Mouse (Mus musculus): ENCODE measurements at regions not wholly inside any gene's neighbourhood (a gene's known extent, or its start where the extent isn't known, plus 50 kb on each side); places are given as distances from the start of the nearest gene placed in this dataset.

DNA sequence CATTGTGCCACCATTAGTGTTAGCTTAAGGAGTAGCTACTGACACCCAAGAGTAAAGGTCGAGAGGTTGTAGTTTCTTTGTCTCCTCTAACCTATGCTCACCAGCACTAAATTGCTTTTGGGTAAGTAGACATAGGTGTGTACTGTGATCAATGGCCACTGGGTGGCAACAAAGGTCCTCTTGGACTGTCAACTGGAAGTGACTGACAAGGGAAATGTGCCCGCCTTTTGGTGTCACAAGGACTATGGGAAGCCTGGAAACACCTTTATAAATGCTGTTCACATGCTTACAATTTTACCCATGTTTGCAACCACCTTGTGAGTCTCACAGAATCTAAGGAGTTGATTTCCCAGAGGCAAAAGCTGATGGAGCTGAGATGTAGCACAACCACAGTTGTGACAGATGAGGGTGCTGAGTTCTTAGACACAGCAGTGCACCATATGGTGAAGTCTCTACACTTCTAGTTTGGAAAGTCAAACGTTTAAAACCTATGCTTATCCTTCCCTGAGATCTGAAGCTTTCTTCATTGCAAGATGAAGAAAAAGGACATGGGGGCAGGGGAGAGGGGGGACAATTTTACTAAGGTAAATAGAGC is 303.2 kb upstream of the Camk1g start:
- Histone ChIP-seq H3K4me1 (ENCODE audit: control insufficient read depth, insufficient read depth, low read length) (peaks cover 4% of the 10 kb centered on the region; the same call in 1 of the 2 replicates), H3K4me3 (replicated peaks; ENCODE audit: low read depth, low read length) (no peak overlapping the region), H3K9ac (replicated peaks; ENCODE audit: low read length) (no peak overlapping the region), H3K36me3 (ENCODE audit: control insufficient read depth, insufficient read depth, low read length) (no peaks in the 10 kb centered on the region), H3K27me3 (ENCODE audit: control insufficient read depth, insufficient read depth, low read length) (no peaks in the 10 kb centered on the region), H3K4me2 (ENCODE audit: low read length) (no peak overlapping the region), H3K9me3 (ENCODE audit: control insufficient read depth, low read length) (no peaks in the 10 kb centered on the region), H3K27ac (replicated peaks; ENCODE audit: low read depth, low read length) (no peak overlapping the region)
- 33% methylated on average over 3 of the region's 3 CpGs for WGBS
- no peak for ATAC-seq (ENCODE audit: low FRiP score, low TSS enrichment)
- peak; percentile 78 for DNase-seq

DNA sequence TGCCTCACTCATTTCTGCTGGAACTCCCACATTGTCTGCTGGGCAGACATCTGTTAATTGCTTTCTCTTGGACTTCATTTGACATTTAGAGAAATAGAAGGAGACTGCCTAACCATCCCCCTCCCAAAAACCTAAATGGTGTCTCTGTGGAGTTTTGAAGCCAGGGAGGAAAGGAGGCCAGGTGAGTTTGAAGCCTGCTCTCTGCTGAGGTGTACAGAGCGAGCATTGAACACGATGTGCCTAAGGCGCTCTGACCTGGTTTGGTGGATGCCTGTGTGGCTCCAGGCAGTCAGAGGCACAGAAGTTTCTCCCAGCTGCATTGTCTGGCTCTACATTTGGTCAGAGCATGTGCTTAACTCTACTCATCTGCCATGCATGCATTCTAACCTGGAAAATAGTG is 302.6 kb upstream of the Camk1g start:
- Histone ChIP-seq H3K4me2 (ENCODE audit: low read length) (no peak overlapping the region), H3K27ac (replicated peaks; ENCODE audit: low read depth, low read length) (no peak overlapping the region), H3K9me3 (ENCODE audit: control insufficient read depth, low read length) (no peaks in the 10 kb centered on the region), H3K9ac (replicated peaks; ENCODE audit: low read length) (no peak overlapping the region), H3K27me3 (ENCODE audit: control insufficient read depth, insufficient read depth, low read length) (no peaks in the 10 kb centered on the region), H3K4me1 (ENCODE audit: control insufficient read depth, insufficient read depth, low read length) (peaks cover 4% of the 10 kb centered on the region; the same call in 1 of the 2 replicates), H3K36me3 (ENCODE audit: control insufficient read depth, insufficient read depth, low read length) (no peaks in the 10 kb centered on the region), H3K4me3 (replicated peaks; ENCODE audit: low read depth, low read length) (no peak overlapping the region)
- DNase-seq: no peak
- 74% methylated on average over 3 of the region's 3 CpGs for WGBS
- no peak for ATAC-seq (ENCODE audit: low FRiP score, low TSS enrichment)

- DNase-seq (peak; percentile 52), ATAC-seq (ENCODE audit: low FRiP score, low TSS enrichment) (no peak)
- Histone ChIP-seq H3K9ac (replicated peaks; ENCODE audit: low read length) (no peak overlapping the region), H3K36me3 (ENCODE audit: control insufficient read depth, insufficient read depth, low read length) (no peaks in the 10 kb centered on the region), H3K27me3 (ENCODE audit: control insufficient read depth, insufficient read depth, low read length) (no peaks in the 10 kb centered on the region), H3K9me3 (ENCODE audit: control insufficient read depth, low read length) (no peaks in the 10 kb centered on the region), H3K4me2 (ENCODE audit: low read length) (no peak overlapping the region), H3K4me1 (ENCODE audit: control insufficient read depth, insufficient read depth, low read length) (peaks cover 4% of the 10 kb centered on the region; the same call in 1 of the 2 replicates), H3K4me3 (replicated peaks; ENCODE audit: low read depth, low read length) (no peak overlapping the region), H3K27ac (replicated peaks; ENCODE audit: low read depth, low read length) (no peak overlapping the region; the same call in 1 of the 2 replicates)
- WGBS: 62% methylated on average over 3 of the region's 3 CpGs
Observed at GRCm38 (mm10) chr1:193671816-193672254, 301.7 kb upstream of the Camk1g start.

GRCm38 (mm10) chr1:193671046-193671445 is 300.9 kb upstream of the Camk1g start:
- Histone ChIP-seq H3K27me3 (ENCODE audit: control insufficient read depth, insufficient read depth, low read length) (no peaks in the 10 kb centered on the region), H3K4me2 (ENCODE audit: low read length) (no peak overlapping the region), H3K4me1 (ENCODE audit: control insufficient read depth, insufficient read depth, low read length) (peaks cover 4% of the 10 kb centered on the region; the same call in 1 of the 2 replicates), H3K9ac (replicated peaks; ENCODE audit: low read length) (no peak overlapping the region), H3K9me3 (ENCODE audit: control insufficient read depth, low read length) (no peaks in the 10 kb centered on the region), H3K27ac (replicated peaks; ENCODE audit: low read depth, low read length) (no peak overlapping the region), H3K36me3 (ENCODE audit: control insufficient read depth, insufficient read depth, low read length) (no peaks in the 10 kb centered on the region), H3K4me3 (replicated peaks; ENCODE audit: low read depth, low read length) (no peak overlapping the region)
- DNase-seq: no peak
- ATAC-seq (ENCODE audit: low FRiP score, low TSS enrichment): no peak
- WGBS: 83% methylated on average over 1 of the region's 1 CpGs

- peaks cover 7% of the 10 kb centered on the region; the same call in 1 of the 2 replicates for H3K4me1 ChIP-seq (ENCODE audit: control insufficient read depth, insufficient read depth, low read length)
- DNase-seq (no peak), ATAC-seq (ENCODE audit: low FRiP score, low TSS enrichment) (no peak)
- H3K27ac ChIP-seq (replicated peaks; ENCODE audit: low read depth, low read length): no peak overlapping the region
- H3K36me3 ChIP-seq (ENCODE audit: control insufficient read depth, insufficient read depth, low read length): no peaks in the 10 kb centered on the region
- H3K9ac ChIP-seq (replicated peaks; ENCODE audit: low read length): no peak overlapping the region
- no peaks in the 10 kb centered on the region for H3K9me3 ChIP-seq (ENCODE audit: control insufficient read depth, low read length)
- H3K4me3 ChIP-seq (replicated peaks; ENCODE audit: low read depth, low read length): no peak overlapping the region
- no peaks in the 10 kb centered on the region for H3K27me3 ChIP-seq (ENCODE audit: control insufficient read depth, insufficient read depth, low read length)
- no peak overlapping the region for H3K4me2 ChIP-seq (ENCODE audit: low read length)
Observed at GRCm38 (mm10) chr1:193670008-193670407, 299.9 kb upstream of the Camk1g start.

DNA sequence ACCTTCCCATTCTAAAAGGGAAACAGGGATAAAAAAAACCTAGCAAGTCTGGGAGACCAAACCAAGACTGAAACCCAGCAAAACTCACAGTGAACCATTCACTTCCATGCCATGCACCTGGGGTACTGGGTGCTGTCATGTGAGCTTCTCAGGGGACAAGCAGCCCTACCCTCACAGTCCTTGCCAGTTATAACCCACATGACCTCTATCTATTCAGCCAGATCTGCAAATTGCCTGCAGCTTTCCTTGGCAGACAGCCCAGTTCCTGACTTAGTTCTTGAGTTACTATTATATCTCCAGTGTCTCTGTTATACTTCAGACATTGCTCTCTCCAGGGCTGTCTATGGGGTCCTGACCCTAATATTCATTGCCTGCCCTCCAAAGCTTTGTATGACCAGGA is 298.7 kb upstream of the Camk1g start:
- Histone ChIP-seq H3K9me3 (ENCODE audit: control insufficient read depth, low read length) (no peaks in the 10 kb centered on the region), H3K4me1 (ENCODE audit: control insufficient read depth, insufficient read depth, low read length) (peaks cover 7% of the 10 kb centered on the region; the same call in 1 of the 2 replicates), H3K4me2 (ENCODE audit: low read length) (no peak overlapping the region), H3K27ac (replicated peaks; ENCODE audit: low read depth, low read length) (no peak overlapping the region), H3K4me3 (replicated peaks; ENCODE audit: low read depth, low read length) (no peak overlapping the region), H3K27me3 (ENCODE audit: control insufficient read depth, insufficient read depth, low read length) (no peaks in the 10 kb centered on the region), H3K9ac (replicated peaks; ENCODE audit: low read length) (no peak overlapping the region), H3K36me3 (ENCODE audit: control insufficient read depth, insufficient read depth, low read length) (no peaks in the 10 kb centered on the region)
- ATAC-seq (ENCODE audit: low FRiP score, low TSS enrichment) (no peak), DNase-seq (no peak)

GRCm38 (mm10) chr1:193665854-193666253 is 295.8 kb upstream of the Camk1g start:
- ATAC-seq (ENCODE audit: low FRiP score, low TSS enrichment) (no peak), DNase-seq (no peak)
- Histone ChIP-seq H3K4me2 (ENCODE audit: low read length) (no peak overlapping the region), H3K27me3 (ENCODE audit: control insufficient read depth, insufficient read depth, low read length) (no peaks in the 10 kb centered on the region), H3K36me3 (ENCODE audit: control insufficient read depth, insufficient read depth, low read length) (no peaks in the 10 kb centered on the region), H3K27ac (replicated peaks; ENCODE audit: low read depth, low read length) (no peak overlapping the region), H3K9me3 (ENCODE audit: control insufficient read depth, low read length) (no peaks in the 10 kb centered on the region), H3K4me1 (ENCODE audit: control insufficient read depth, insufficient read depth, low read length) (peaks cover 14% of the 10 kb centered on the region), H3K9ac (replicated peaks; ENCODE audit: low read length) (no peak overlapping the region), H3K4me3 (replicated peaks; ENCODE audit: low read depth, low read length) (no peak overlapping the region)
- 66% methylated on average over 5 of the region's 5 CpGs for whole genome bisulfite sequencing

DNA sequence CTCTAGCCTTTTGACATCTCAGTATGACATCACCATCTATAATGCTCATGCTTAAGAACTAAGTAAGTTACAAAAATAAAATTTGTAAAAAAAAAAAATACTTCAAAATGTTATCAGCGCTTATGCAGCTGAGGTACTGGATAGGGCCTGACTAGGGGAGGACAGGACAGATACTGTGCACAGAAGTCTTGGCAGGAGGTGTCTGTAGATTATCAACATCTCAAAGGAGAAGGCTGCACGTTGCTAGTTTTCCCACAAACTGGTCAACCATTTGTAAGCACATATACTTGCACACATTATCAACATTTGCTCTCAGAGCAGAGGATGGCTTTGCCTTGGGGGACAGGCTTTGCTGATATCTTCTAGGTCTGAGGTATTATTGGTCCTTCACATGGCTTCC is 294.5 kb upstream of the Camk1g start:
- 92% methylated on average over 2 of the region's 2 CpGs for WGBS

DNA sequence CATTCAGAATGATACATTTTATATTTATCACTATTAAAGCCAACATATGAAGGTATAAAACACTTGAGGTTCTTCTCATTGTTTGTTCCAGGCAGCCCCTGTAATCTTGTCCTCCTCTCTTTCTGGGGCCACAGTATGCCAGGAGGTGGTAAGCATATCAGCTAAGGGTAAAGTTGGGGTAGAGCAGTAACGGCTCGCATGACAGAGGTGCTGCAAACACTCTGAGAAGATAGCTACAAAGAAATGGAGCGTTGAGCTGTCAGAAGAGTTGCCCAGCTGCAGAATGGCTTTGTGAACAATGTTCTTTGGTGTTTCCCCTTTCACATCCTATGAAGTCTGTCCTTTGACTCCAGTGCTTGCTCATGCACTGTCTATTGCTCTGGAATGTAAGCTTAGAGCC is 293.5 kb upstream of the Camk1g start:
- H3K9ac ChIP-seq (replicated peaks; ENCODE audit: low read length): no peak overlapping the region
- H3K4me1 ChIP-seq (ENCODE audit: control insufficient read depth, insufficient read depth, low read length): peaks cover 14% of the 10 kb centered on the region
- no peaks in the 10 kb centered on the region for H3K36me3 ChIP-seq (ENCODE audit: control insufficient read depth, insufficient read depth, low read length)
- DNase-seq (no peak), ATAC-seq (ENCODE audit: low FRiP score, low TSS enrichment) (no peak)
- 95% methylated on average over 3 of the region's 3 CpGs for WGBS
- H3K4me2 ChIP-seq (ENCODE audit: low read length): no peak overlapping the region
- no peak overlapping the region for H3K4me3 ChIP-seq (replicated peaks; ENCODE audit: low read depth, low read length)
- H3K27me3 ChIP-seq (ENCODE audit: control insufficient read depth, insufficient read depth, low read length): no peaks in the 10 kb centered on the region
- H3K27ac ChIP-seq (replicated peaks; ENCODE audit: low read depth, low read length): no peak overlapping the region
- H3K9me3 ChIP-seq (ENCODE audit: control insufficient read depth, low read length): no peaks in the 10 kb centered on the region

More for the DNA sequence above, 294.5 kb upstream of the Camk1g start:
- Histone ChIP-seq H3K27ac (replicated peaks; ENCODE audit: low read depth, low read length) (no peak overlapping the region), H3K4me3 (replicated peaks; ENCODE audit: low read depth, low read length) (no peak overlapping the region), H3K9me3 (ENCODE audit: control insufficient read depth, low read length) (no peaks in the 10 kb centered on the region), H3K9ac (replicated peaks; ENCODE audit: low read length) (no peak overlapping the region), H3K4me2 (ENCODE audit: low read length) (no peak overlapping the region), H3K4me1 (ENCODE audit: control insufficient read depth, insufficient read depth, low read length) (peaks cover 14% of the 10 kb centered on the region), H3K27me3 (ENCODE audit: control insufficient read depth, insufficient read depth, low read length) (no peaks in the 10 kb centered on the region), H3K36me3 (ENCODE audit: control insufficient read depth, insufficient read depth, low read length) (no peaks in the 10 kb centered on the region)
- DNase-seq: no peak
- no peak for ATAC-seq (ENCODE audit: low FRiP score, low TSS enrichment)
